ENCODE assay signal across 7 mouse cellular contexts in genomic region chr4:46073736-46074135, GRCm38 (mm10). TPM values are rescaled to one million over a fixed set of nuclear protein-coding genes. Genes with fewer than 3 reads are reported as not detected.
DNase-seq lines count a peak whose midpoint lies in the region; ATAC-seq lines count a peak whose summit lies in the region.

No protein-coding gene starts in this region.

- no peaks in the 10 kb centered on the region for H3K36me3 ChIP-seq in lung, embryonic 16.5 days (ENCODE audit: control insufficient read depth, insufficient read depth, low read length)

- no peaks in the 10 kb centered on the region for H3K27me3 ChIP-seq in lung, embryonic 16.5 days (ENCODE audit: control insufficient read depth, insufficient read depth, low read depth, low read length)

- ATAC-seq in lung, embryonic 16.5 days (ENCODE audit: low read depth) = peak; percentile 73

- DNase-seq in lung, postnatal 25 days (ENCODE audit: low spot score) = no peak
- DNase-seq in cerebellum, postnatal 14 days = peak; percentile 75 to 76
- DNase-seq in heart, postnatal 10 days = peak; percentile 78 to 85
- peak; percentile 11 for DNase-seq in yolk sac, embryonic 10.5 days (ENCODE audit: low spot score)
- DNase-seq in urinary bladder, postnatal 10 days (ENCODE audit: low spot score) = no peak
- no peak for DNase-seq in c-Kit-positive CD71-positive TER-119-positive erythroid progenitor cells, embryonic 14.5 days (ENCODE audit: low spot score)

- H3K9ac ChIP-seq in lung, embryonic 16.5 days (ENCODE audit: low read length) = no peak overlapping the region

- WGBS in lung, embryonic 16.5 days = 16% methylated on average over 4 of the region's 4 CpGs

- intact Hi-C loops in heart, postnatal 10 days (cut with DNase I) = no loop called here

- no peak overlapping the region for H3K27ac ChIP-seq in lung, embryonic 16.5 days (ENCODE audit: low read length)

- H3K4me2 ChIP-seq in lung, embryonic 16.5 days (ENCODE audit: low read depth, low read length) = no peak overlapping the region

- no peak overlapping the region for H3K4me3 ChIP-seq in lung, embryonic 16.5 days (ENCODE audit: low read length)

- H3K4me1 ChIP-seq in lung, embryonic 16.5 days (replicated peaks; ENCODE audit: control insufficient read depth, insufficient read depth, low read length) = peaks cover 2% of the 10 kb centered on the region; the same call in 1 of the 2 replicates

- H3K9me3 ChIP-seq in lung, embryonic 16.5 days (ENCODE audit: control insufficient read depth, low read length) = no peaks in the 10 kb centered on the region

RNA-seq across cellular contexts. Expression of gene Tmod1, which starts 35.0 kb away (rescaled TPM):
- polyA plus RNA-seq in lung, embryonic 16.5 days (2015; fragmentation: Nextera tagmentation; extraction: Ambion mirVana) = 10.8 and 11.4 TPM in 2 replicates
- total RNA-seq in heart, postnatal 10 days (2021) = 100 to 1,000 TPM; 263 to 279 TPM

Comparison
In these comparisons a context has a peak if more than half of its experiments do, and no peak if none do; other contexts are left out.
1. DNase-seq: peak in cerebellum, postnatal 14 days (2 of 2), heart, postnatal 10 days (2 of 2) and yolk sac, embryonic 10.5 days (single experiment); none in lung, postnatal 25 days (single experiment), urinary bladder, postnatal 10 days (single experiment) and c-Kit-positive CD71-positive TER-119-positive erythroid progenitor cells, embryonic 14.5 days (single experiment).